8 mouse cellular contexts compared by ENCODE assay signal in genomic region chr12:112977156-112977555, GRCm38 (mm10). TPM values are rescaled to one million over a fixed set of nuclear protein-coding genes. Genes with fewer than 3 reads are reported as not detected.
DNase-seq lines count a peak whose midpoint lies in the region; ATAC-seq and TF ChIP-seq lines count a peak whose summit lies in the region.

No protein-coding gene starts in this region.

- peak overlapping the region; percentile 76 for H3K9ac ChIP-seq in heart, embryonic 11.5 days (ENCODE audit: low read depth, low read length)
- peak overlapping the region; percentile 91 for H3K9ac ChIP-seq in ES-Bruce4 (ENCODE audit: low read depth, poor library complexity, severe bottlenecking)
- peak overlapping the region; percentile 88 for H3K9ac ChIP-seq in forebrain, embryonic 13.5 days
- H3K9ac ChIP-seq in liver, embryonic 15.5 days, result peak overlapping the region; percentile 69

- peak overlapping the region; percentile 61 for H3K4me3 ChIP-seq in heart, embryonic 11.5 days (ENCODE audit: low read depth, low read length)
- peak overlapping the region; percentile 91 for H3K4me3 ChIP-seq in ES-Bruce4 (ENCODE audit: low read depth, low read length)
- H3K4me3 ChIP-seq in forebrain, embryonic 13.5 days, result peak overlapping the region; percentile 67
- H3K4me3 ChIP-seq in liver, embryonic 15.5 days (replicated peaks), result peak overlapping the region; percentile 74

- TF ChIP-seq POLR2A in ES-Bruce4 (IDR thresholded peaks at IDR 0.05; ENCODE audit: insufficient read depth, low read length), result no peak

- TF ChIP-seq CTCF in ES-Bruce4 (IDR thresholded peaks at IDR 0.05; ENCODE audit: low read depth, low read length), result no peak

- DNase-seq in heart, postnatal 25 days (ENCODE audit: low spot score), result no peak
- no peak for DNase-seq in adrenal gland, postnatal 25 days
- no peak for DNase-seq in layer of hippocampus, adult 9-10 months (ENCODE audit: low spot score)
- DNase-seq in urinary bladder, postnatal 10 days (ENCODE audit: low spot score), result no peak

- ATAC-seq in heart, embryonic 11.5 days (replicated peaks; ENCODE audit: insufficient number of reproducible peaks, low FRiP score, low TSS enrichment), result peak; percentile 8; the same call in 1 of the 2 replicates
- ATAC-seq in forebrain, embryonic 13.5 days, result no peak
- no peak for ATAC-seq in liver, embryonic 15.5 days (ENCODE audit: insufficient read depth)

- H3K4me2 ChIP-seq in heart, embryonic 11.5 days, result peak overlapping the region; percentile 89
- H3K4me2 ChIP-seq in forebrain, embryonic 13.5 days, result peak overlapping the region; percentile 88
- peak overlapping the region; percentile 90 for H3K4me2 ChIP-seq in liver, embryonic 15.5 days

- H3K4me1 ChIP-seq in heart, embryonic 11.5 days (ENCODE audit: control insufficient read depth, insufficient read depth, low read length), result peaks cover 8% of the 10 kb centered on the region
- H3K4me1 ChIP-seq in ES-Bruce4 (ENCODE audit: control insufficient read depth, insufficient read depth, low read length), result peaks cover 4% of the 10 kb centered on the region
- H3K4me1 ChIP-seq in forebrain, embryonic 13.5 days, result peaks cover 26% of the 10 kb centered on the region
- H3K4me1 ChIP-seq in liver, embryonic 15.5 days (replicated peaks), result peaks cover 21% of the 10 kb centered on the region

- H3K9me3 ChIP-seq in heart, embryonic 11.5 days (replicated peaks; ENCODE audit: control insufficient read depth, low read length), result no peaks in the 10 kb centered on the region
- no peaks in the 10 kb centered on the region for H3K9me3 ChIP-seq in ES-Bruce4 (replicated peaks; ENCODE audit: control insufficient read depth, insufficient read depth, low read length, poor library complexity, severe bottlenecking)
- H3K9me3 ChIP-seq in forebrain, embryonic 13.5 days (replicated peaks), result no peaks in the 10 kb centered on the region
- H3K9me3 ChIP-seq in liver, embryonic 15.5 days (replicated peaks), result no peaks in the 10 kb centered on the region

- no peaks in the 10 kb centered on the region for H3K27me3 ChIP-seq in heart, embryonic 11.5 days (ENCODE audit: control insufficient read depth, insufficient read depth, low read length)
- no peaks in the 10 kb centered on the region for H3K27me3 ChIP-seq in ES-Bruce4 (ENCODE audit: control insufficient read depth, insufficient read depth, low read length, poor library complexity, severe bottlenecking)
- H3K27me3 ChIP-seq in forebrain, embryonic 13.5 days, result no peaks in the 10 kb centered on the region
- H3K27me3 ChIP-seq in liver, embryonic 15.5 days, result no peaks in the 10 kb centered on the region

- H3K27ac ChIP-seq in heart, embryonic 11.5 days (ENCODE audit: low read depth, low read length), result peak overlapping the region; percentile 83
- H3K27ac ChIP-seq in ES-Bruce4 (ENCODE audit: insufficient read depth, low read length), result no peak overlapping the region
- peak overlapping the region; percentile 91 for H3K27ac ChIP-seq in forebrain, embryonic 13.5 days
- peak overlapping the region; percentile 73 for H3K27ac ChIP-seq in liver, embryonic 15.5 days (replicated peaks)

- intact Hi-C loops in heart, postnatal 25 days (cut with DNase I), result no loop called here

- TF ChIP-seq EP300 in ES-Bruce4 (IDR thresholded peaks at IDR 0.05; ENCODE audit: insufficient read depth, low read depth, low read length), result no peak

- H3K36me3 ChIP-seq in heart, embryonic 11.5 days (ENCODE audit: control insufficient read depth, insufficient read depth, low read length), result peaks cover 40% of the 10 kb centered on the region
- peaks cover 9% of the 10 kb centered on the region; the same call in 1 of the 2 replicates for H3K36me3 ChIP-seq in ES-Bruce4 (ENCODE audit: control insufficient read depth, insufficient read depth, low read length, poor library complexity, severe bottlenecking)
- peaks cover 69% of the 10 kb centered on the region for H3K36me3 ChIP-seq in forebrain, embryonic 13.5 days (ENCODE audit: poor library complexity, severe bottlenecking)
- H3K36me3 ChIP-seq in liver, embryonic 15.5 days (replicated peaks), result peaks cover 75% of the 10 kb centered on the region

- WGBS in heart, embryonic 11.5 days (ENCODE audit: insufficient replicate concordance), result 43% methylated on average over 12 of the region's 12 CpGs
- WGBS in forebrain, embryonic 13.5 days, result 47% methylated on average over 12 of the region's 12 CpGs
- WGBS in liver, embryonic 15.5 days (ENCODE audit: insufficient replicate concordance), result 61% methylated on average over 12 of the region's 12 CpGs

RNA-seq across cellular contexts. Expression of gene Btbd6, which starts 0.9 kb away (rescaled TPM):
- 18.9 and 22.5 TPM in 2 replicates for polyA plus RNA-seq in heart, embryonic 11.5 days (2014; fragmentation: Nextera tagmentation; extraction: Ambion mirVana)
- total RNA-seq in heart, postnatal 25 days (2021), result 10 to 100 TPM; 21.0 to 21.9 TPM
- 10.4 and 11.0 TPM in 2 replicates for polyA plus RNA-seq in ES-Bruce4 (2011; ENCODE audit: insufficient read depth, insufficient read length, low read depth, missing spikeins)
- 30.3 and 32.7 TPM in 2 replicates for polyA plus RNA-seq in forebrain, embryonic 13.5 days (2015; fragmentation: Nextera tagmentation; extraction: Ambion mirVana)
- 5.5 and 5.8 TPM in 2 replicates for polyA plus RNA-seq in liver, embryonic 15.5 days (2015; fragmentation: Nextera tagmentation; extraction: Ambion mirVana)
- total RNA-seq in adrenal gland, postnatal 25 days (2021), result 21.7 and 26.8 TPM in 2 replicates

RNA-seq across cellular contexts. Expression of gene Brf1, which starts 23.3 kb away (rescaled TPM):
- polyA plus RNA-seq in heart, embryonic 11.5 days (2014; fragmentation: Nextera tagmentation; extraction: Ambion mirVana), result 33.7 and 39.5 TPM in 2 replicates
- total RNA-seq in heart, postnatal 25 days (2021), result 10 to 100 TPM; 23.5 to 25.1 TPM
- 24.5 and 24.7 TPM in 2 replicates for polyA plus RNA-seq in ES-Bruce4 (2011; ENCODE audit: insufficient read depth, insufficient read length, low read depth, missing spikeins)
- polyA plus RNA-seq in forebrain, embryonic 13.5 days (2015; fragmentation: Nextera tagmentation; extraction: Ambion mirVana), result 62.5 and 68.8 TPM in 2 replicates
- 26.3 and 29.2 TPM in 2 replicates for polyA plus RNA-seq in liver, embryonic 15.5 days (2015; fragmentation: Nextera tagmentation; extraction: Ambion mirVana)
- 65.9 and 68.8 TPM in 2 replicates for total RNA-seq in adrenal gland, postnatal 25 days (2021)

RNA-seq across cellular contexts. Expression of gene Nudt14, which starts 35.2 kb away (rescaled TPM):
- 44.2 and 50.7 TPM in 2 replicates for polyA plus RNA-seq in heart, embryonic 11.5 days (2014; fragmentation: Nextera tagmentation; extraction: Ambion mirVana)
- 1 to 10 TPM; 4.4 to 5.7 TPM for total RNA-seq in heart, postnatal 25 days (2021)
- 47.5 and 48.8 TPM in 2 replicates for polyA plus RNA-seq in ES-Bruce4 (2011; ENCODE audit: insufficient read depth, insufficient read length, low read depth, missing spikeins)
- 57.1 and 61.2 TPM in 2 replicates for polyA plus RNA-seq in forebrain, embryonic 13.5 days (2015; fragmentation: Nextera tagmentation; extraction: Ambion mirVana)
- 14.1 and 14.3 TPM in 2 replicates for polyA plus RNA-seq in liver, embryonic 15.5 days (2015; fragmentation: Nextera tagmentation; extraction: Ambion mirVana)
- total RNA-seq in adrenal gland, postnatal 25 days (2021), result 26.6 and 40.7 TPM in 2 replicates

RNA-seq across cellular contexts. Expression of gene Pacs2, which starts 37.2 kb away (rescaled TPM):
- 7.3 and 11.3 TPM in 2 replicates for polyA plus RNA-seq in heart, embryonic 11.5 days (2014; fragmentation: Nextera tagmentation; extraction: Ambion mirVana)
- 10 to 100 TPM; 35.5 to 35.9 TPM for total RNA-seq in heart, postnatal 25 days (2021)
- 20.7 and 23.8 TPM in 2 replicates for polyA plus RNA-seq in ES-Bruce4 (2011; ENCODE audit: insufficient read depth, insufficient read length, low read depth, missing spikeins)
- 17.4 and 20.9 TPM in 2 replicates for polyA plus RNA-seq in forebrain, embryonic 13.5 days (2015; fragmentation: Nextera tagmentation; extraction: Ambion mirVana)
- polyA plus RNA-seq in liver, embryonic 15.5 days (2015; fragmentation: Nextera tagmentation; extraction: Ambion mirVana), result 6.1 and 6.7 TPM in 2 replicates
- 45.6 and 55.5 TPM in 2 replicates for total RNA-seq in adrenal gland, postnatal 25 days (2021)

RNA-seq across cellular contexts. Expression of gene Jag2, which starts 47.6 kb away (rescaled TPM):
- 1.5 and 2.2 TPM in 2 replicates for polyA plus RNA-seq in heart, embryonic 11.5 days (2014; fragmentation: Nextera tagmentation; extraction: Ambion mirVana)
- total RNA-seq in heart, postnatal 25 days (2021), result 10 to 100 TPM; 22.4 to 34.7 TPM
- polyA plus RNA-seq in ES-Bruce4 (2011; ENCODE audit: insufficient read depth, insufficient read length, low read depth, missing spikeins), result 47.6 and 50.9 TPM in 2 replicates
- polyA plus RNA-seq in forebrain, embryonic 13.5 days (2015; fragmentation: Nextera tagmentation; extraction: Ambion mirVana), result 4.1 TPM in 2 replicates
- polyA plus RNA-seq in liver, embryonic 15.5 days (2015; fragmentation: Nextera tagmentation; extraction: Ambion mirVana), result 0.21 and 0.32 TPM in 2 replicates
- 7.6 and 8.4 TPM in 2 replicates for total RNA-seq in adrenal gland, postnatal 25 days (2021)
